Mouse (Mus musculus) C2C12 (cell line): ENCODE data around the gene Ccne1.

Experiments used
- CTCF ChIP-seq: IDR thresholded peaks from one replicate; pipeline ENCODE4 v1.5.1; 2011; ENCODE audit not compliant: control insufficient read depth, insufficient read depth, insufficient read length
- MAX ChIP-seq: IDR thresholded peaks from one replicate; pipeline ENCODE4 v1.6.1; 2011; ENCODE audit warnings: mild to moderate bottlenecking, control low read depth
- MYOD1 ChIP-seq: IDR thresholded peaks from one replicate; pipeline ENCODE4 v1.6.1; 2011; ENCODE audit warnings: low read depth; ENCODE audit not compliant: control insufficient read depth, insufficient read length

DNA sequence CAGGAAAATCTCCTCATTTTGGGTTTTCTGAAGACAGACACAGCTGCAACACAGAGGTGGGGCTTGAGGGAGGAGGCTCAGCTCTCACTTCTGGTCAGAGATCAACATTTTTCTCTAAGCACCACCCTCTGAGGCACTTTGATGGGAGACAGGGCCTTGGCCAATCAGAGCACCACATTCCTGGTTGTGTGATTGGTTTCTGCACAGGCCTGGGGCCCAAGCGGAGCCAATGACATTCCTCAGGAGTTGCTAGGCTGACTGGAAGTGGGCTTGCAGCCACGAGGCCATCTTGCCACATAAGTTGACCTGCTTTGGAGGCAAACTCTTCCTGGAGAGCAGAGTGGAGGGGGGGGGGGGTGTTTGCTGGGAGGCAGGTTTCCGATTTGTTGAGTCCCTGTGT lies 4.7 kb upstream of the Ccne1 start:
- TF ChIP-seq MAX: no peak
- no peak for TF ChIP-seq CTCF
- TF ChIP-seq MYOD1: no peak
